Mouse (Mus musculus) testis, postnatal 14 days (tissue): ENCODE data around the gene Bfar.
"Not testable (repeated sequence)": the region's sequence is repeated elsewhere in the genome, so short reads cannot be mapped to it uniquely, and the experiment has no call there.

Source experiments
- DNase-seq: peaks from one replicate; pipeline ENCODE4 v3.0.0; 2021; ENCODE audit warnings: low spot score

Gene Bfar

GRCm38 (mm10) chr16:13722937-13723336 is 51.3 kb downstream of the Bfar start:
- no peak for DNase-seq

- DNase-seq, result no peak
Observed at GRCm38 (mm10) chr16:13727811-13728335, 56.2 kb downstream of the Bfar start.

GRCm38 (mm10) chr16:13729428-13729827 is 57.8 kb downstream of the Bfar start:
- no peak for DNase-seq

- DNase-seq, result peak; percentile 32
Observed at GRCm38 (mm10) chr16:13730285-13731255, 58.9 kb downstream of the Bfar start, which contains the start of gene Pla2g10. TSS of gene Pla2g10 (minus strand) at chr16:13730983.

GRCm38 (mm10) chr16:13732786-13733185 is 61.1 kb downstream of the Bfar start:
- no peak for DNase-seq

- DNase-seq, result peak; percentile 46
Observed at GRCm38 (mm10) chr16:13733518-13734137, 62.0 kb downstream of the Bfar start.

GRCm38 (mm10) chr16:13735977-13736376 is 64.3 kb downstream of the Bfar start:
- DNase-seq, result no peak

- DNase-seq, result not testable (repeated sequence)
Observed at GRCm38 (mm10) chr16:13739044-13739443, 67.4 kb downstream of the Bfar start.

- no peak for DNase-seq
Observed at GRCm38 (mm10) chr16:13740844-13741243, 69.2 kb downstream of the Bfar start.

GRCm38 (mm10) chr16:13747708-13748107 is 76.0 kb downstream of the Bfar start:
- DNase-seq, result no peak

- DNase-seq, result no peak
Observed at GRCm38 (mm10) chr16:13748124-13748523, 76.5 kb downstream of the Bfar start.

- DNase-seq, result not testable (repeated sequence)
Observed at GRCm38 (mm10) chr16:13748813-13749212, 77.2 kb downstream of the Bfar start.

- no peak for DNase-seq
Observed at GRCm38 (mm10) chr16:13749306-13749705, 77.6 kb downstream of the Bfar start.

- no peak for DNase-seq
Observed at GRCm38 (mm10) chr16:13749981-13750380, 78.3 kb downstream of the Bfar start.

GRCm38 (mm10) chr16:13750626-13751025 is 79.0 kb downstream of the Bfar start:
- no peak for DNase-seq
